Comparison of ENCODE assay signal across 1 mouse cellular context in the genomic region with DNA sequence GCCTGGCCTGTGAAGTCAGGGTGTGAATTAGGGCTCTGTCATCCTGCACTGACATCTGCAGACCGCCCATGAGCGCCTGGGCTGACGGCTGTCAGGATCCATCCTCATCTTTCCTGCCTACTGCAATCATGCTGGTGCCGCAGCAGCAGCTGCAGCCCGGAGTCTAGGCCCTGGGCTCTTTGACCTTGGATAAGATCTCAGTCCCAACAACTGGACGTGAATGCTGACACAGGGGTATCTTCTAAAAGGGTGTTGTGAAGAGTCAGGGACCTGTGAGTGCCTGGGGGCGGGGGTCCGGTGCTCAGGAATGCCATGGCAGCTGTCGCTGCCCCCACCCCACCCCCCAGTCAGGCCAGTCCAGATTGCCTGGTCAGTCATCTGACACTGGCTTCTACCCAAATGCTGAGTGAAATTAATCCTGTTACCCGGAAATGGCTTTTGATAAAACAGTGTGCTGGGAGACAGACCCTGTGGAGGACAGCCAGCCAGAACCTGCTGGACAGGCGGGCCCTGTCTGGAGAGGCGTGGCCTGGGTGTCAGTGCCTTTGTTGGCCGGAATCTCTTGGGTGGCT.
TF ChIP-seq lines count a peak whose summit lies in the region.

No protein-coding gene starts in this region.

TF ChIP-seq in CH12.LX, 34 proteins besides CTCF, POLR2A, EP300 and RAD21 (continued from another document):
- TF ChIP-seq CHD1 (IDR thresholded peaks at IDR 0.05; ENCODE audit: low read depth, low read length): no peak
- no peak for TF ChIP-seq TCF12 (IDR thresholded peaks at IDR 0.05; ENCODE audit: low read depth, low read length)
- TF ChIP-seq RCOR1 (conservative IDR thresholded peaks at IDR 0.05; ENCODE audit: low read depth, low read length): no peak
- no peak for TF ChIP-seq JUND (conservative IDR thresholded peaks at IDR 0.05; ENCODE audit: low read depth, low read length)
- TF ChIP-seq NELFE (IDR thresholded peaks at IDR 0.05; ENCODE audit: low read depth, low read length): no peak
- TF ChIP-seq POLR2AphosphoS2 (IDR thresholded peaks at IDR 0.05; ENCODE audit: low read depth, low read length): no peak
